Mouse (Mus musculus) layer of hippocampus, adult 2 months (tissue): ENCODE data around the gene Il6st. TPM values are rescaled to one million over a fixed set of nuclear protein-coding genes. Genes with fewer than 3 reads are reported as not detected.

Source experiments
- DNase-seq, 2 experiments: peaks; one replicate each; pipeline ENCODE4 v3.0.0; 2022; ENCODE audit warnings: low spot score in 2 of 2
- H3K27ac ChIP-seq: fragments of 200-600 bp; 2 replicates; pipeline ENCODE4 v1.8.1; 2022
- H3K4me3 ChIP-seq: fragments of 200-600 bp; 2 replicates; pipeline ENCODE4 v1.8.1; 2022; ENCODE audit warnings: mild to moderate bottlenecking
- CTCF ChIP-seq: fragments of 200-600 bp; conservative IDR thresholded peaks from 2 replicates; pipeline ENCODE4 v1.8.1; 2022; ENCODE audit warnings: antibody characterized with exemption, mild to moderate bottlenecking, moderate library complexity
- total RNA-seq, 2 experiments: library from RNA; stranded (reverse); gene quantifications; 2 replicates each; pipeline ENCODE4 v1.2.3; 2021

Gene Il6st
- total RNA-seq, 2 experiments from 2014 or later: 73.0 to 76.5 TPM

DNA sequence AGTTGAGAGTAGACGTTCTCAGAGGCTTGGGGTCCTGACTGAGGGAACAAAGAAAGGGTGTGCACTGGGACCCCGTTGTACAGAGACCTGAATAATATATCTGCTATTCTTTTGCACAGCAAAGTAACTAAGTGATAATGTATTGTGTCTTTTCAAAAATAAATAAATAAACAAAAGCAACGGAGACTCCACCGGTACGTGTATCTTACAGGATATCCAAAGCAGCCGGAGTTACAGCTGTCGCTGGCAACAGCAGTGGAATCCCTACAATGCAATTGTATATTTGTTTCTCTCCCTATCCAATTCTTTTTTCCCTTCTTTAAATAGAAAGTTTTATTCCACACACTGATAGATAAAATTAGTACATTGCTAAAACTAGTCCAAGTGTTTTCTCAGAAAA is 15.2 kb downstream of the Il6st start:
- no peak for TF ChIP-seq CTCF
- no peak for DNase-seq
- Histone ChIP-seq H3K4me3 (no peak overlapping the region), H3K27ac (no peak overlapping the region)

GRCm38 (mm10) chr13:112479926-112480325 is 16.1 kb downstream of the Il6st start:
- no peak for DNase-seq
- Histone ChIP-seq H3K4me3 (no peak overlapping the region), H3K27ac (no peak overlapping the region)
- TF ChIP-seq CTCF: no peak

GRCm38 (mm10) chr13:112482525-112482924 is 18.7 kb downstream of the Il6st start:
- DNase-seq: no peak
- no peak overlapping the region for H3K27ac ChIP-seq
- H3K4me3 ChIP-seq: no peak overlapping the region
- no peak for TF ChIP-seq CTCF

DNA sequence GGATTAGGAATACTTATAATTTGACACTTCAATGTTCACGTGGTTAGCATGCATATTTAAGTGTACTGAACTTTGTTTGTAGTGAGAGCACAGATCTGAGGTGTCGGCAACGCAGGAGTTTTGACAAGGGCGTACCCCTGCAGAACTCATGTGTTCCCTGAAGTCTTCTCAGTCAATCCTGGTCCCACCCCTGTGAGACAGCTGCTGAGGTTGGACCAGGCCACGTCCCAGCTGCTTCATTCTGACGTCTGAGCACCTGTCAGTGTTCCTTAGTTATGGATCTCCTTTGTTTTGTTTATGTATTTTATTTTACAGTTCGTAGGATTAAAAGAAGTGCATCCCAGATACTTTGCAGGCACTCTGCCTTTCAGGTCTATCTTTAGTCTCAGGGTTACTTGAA is 19.1 kb downstream of the Il6st start:
- DNase-seq: no peak
- H3K27ac ChIP-seq: no peak overlapping the region
- H3K4me3 ChIP-seq: no peak overlapping the region
- TF ChIP-seq CTCF: no peak

DNA sequence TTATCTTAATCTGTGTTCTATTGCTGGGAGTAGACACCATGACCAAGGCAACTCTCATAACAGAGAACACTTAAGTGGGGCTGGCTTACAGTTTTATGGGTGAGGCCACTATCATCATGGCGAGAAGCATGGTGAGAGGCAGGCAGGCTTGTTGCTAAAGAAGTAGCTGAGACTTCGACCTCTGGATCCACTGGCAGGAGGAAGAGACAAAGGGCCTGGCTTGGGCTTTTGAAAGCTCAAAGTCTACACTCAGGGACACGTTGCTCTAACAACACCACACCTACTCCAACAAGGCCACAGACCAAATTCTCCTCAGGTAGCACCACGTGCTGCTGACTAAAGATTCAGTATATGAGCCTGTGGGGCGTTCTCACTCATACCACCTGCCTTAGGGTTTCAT is 22.4 kb downstream of the Il6st start:
- Histone ChIP-seq H3K4me3 (no peak overlapping the region), H3K27ac (no peak overlapping the region)
- no peak for DNase-seq
- no peak for TF ChIP-seq CTCF

DNA sequence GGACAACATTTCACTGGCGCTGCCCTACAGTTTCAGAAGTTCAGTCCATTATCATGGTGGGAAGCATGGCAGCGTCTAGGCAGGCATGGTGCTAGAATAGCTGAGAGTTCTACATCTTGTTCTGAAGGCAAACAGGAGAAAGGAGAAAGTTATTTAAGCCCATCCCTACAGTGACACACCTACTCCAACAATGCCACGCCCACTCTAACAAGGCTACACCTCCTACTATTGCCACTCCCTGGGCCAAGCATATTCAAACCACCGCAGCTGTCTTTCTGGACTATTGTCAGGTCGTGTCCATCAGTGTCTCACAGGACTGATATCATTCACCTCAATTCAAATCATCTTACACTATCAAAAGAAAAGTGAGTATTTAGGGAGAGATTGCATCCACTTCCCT is 22.8 kb downstream of the Il6st start:
- TF ChIP-seq CTCF: no peak
- Histone ChIP-seq H3K27ac (no peak overlapping the region), H3K4me3 (no peak overlapping the region)
- no peak for DNase-seq

GRCm38 (mm10) chr13:112490036-112490435 is 26.2 kb downstream of the Il6st start:
- Histone ChIP-seq H3K27ac (no peak overlapping the region), H3K4me3 (no peak overlapping the region)
- no peak for TF ChIP-seq CTCF
- DNase-seq: no peak

GRCm38 (mm10) chr13:112491636-112492284 is 27.9 kb downstream of the Il6st start:
- H3K4me3 ChIP-seq: no peak overlapping the region
- TF ChIP-seq CTCF: no peak
- no peak overlapping the region for H3K27ac ChIP-seq
- no peak for DNase-seq

GRCm38 (mm10) chr13:112492285-112492678 is 28.4 kb downstream of the Il6st start:
- Histone ChIP-seq H3K27ac (no peak overlapping the region), H3K4me3 (no peak overlapping the region)
- no peak for TF ChIP-seq CTCF
- DNase-seq: no peak

- TF ChIP-seq CTCF: no peak
- no peak overlapping the region for H3K27ac ChIP-seq
- no peak for DNase-seq
- H3K4me3 ChIP-seq: no peak overlapping the region
Observed at GRCm38 (mm10) chr13:112494590-112494989, 30.7 kb downstream of the Il6st start.

GRCm38 (mm10) chr13:112500027-112500426 is 36.2 kb downstream of the Il6st start:
- no peak overlapping the region for H3K4me3 ChIP-seq
- H3K27ac ChIP-seq: no peak overlapping the region
- no peak for DNase-seq
- TF ChIP-seq CTCF: no peak

DNA sequence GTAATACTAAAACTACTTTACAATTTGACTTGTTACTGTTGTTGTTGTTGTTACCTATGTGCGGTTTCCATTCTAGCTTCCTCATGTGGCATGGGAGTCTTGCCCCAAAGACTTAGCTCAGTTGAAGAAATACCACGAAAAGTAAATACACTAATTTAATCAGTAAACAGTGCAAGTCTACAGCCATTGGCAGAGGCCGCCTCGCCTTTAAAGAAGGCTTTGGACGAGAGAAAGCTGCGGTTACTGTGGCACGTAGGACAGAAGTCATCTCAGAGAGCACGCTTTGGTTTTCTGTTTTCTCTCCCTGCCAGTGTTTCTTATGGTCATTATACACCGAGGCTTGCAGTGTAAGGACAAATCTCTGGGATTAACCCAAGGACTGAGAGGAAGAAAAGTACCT is 36.6 kb downstream of the Il6st start:
- no peak for TF ChIP-seq CTCF
- no peak overlapping the region for H3K27ac ChIP-seq
- DNase-seq: no peak
- no peak overlapping the region for H3K4me3 ChIP-seq

DNA sequence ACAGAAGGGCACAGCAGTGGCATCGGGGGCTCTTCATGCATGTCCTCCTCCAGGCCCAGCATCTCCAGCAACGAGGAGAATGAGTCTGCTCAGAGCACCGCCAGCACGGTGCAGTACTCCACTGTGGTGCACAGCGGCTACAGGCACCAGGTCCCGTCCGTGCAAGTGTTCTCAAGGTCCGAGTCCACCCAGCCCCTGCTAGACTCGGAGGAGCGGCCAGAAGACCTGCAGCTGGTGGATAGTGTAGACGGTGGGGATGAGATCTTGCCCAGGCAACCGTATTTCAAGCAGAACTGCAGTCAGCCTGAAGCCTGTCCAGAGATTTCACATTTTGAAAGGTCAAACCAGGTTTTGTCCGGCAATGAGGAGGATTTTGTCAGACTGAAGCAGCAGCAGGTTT is 40.0 kb downstream of the Il6st start:
- Histone ChIP-seq H3K4me3 (no peak overlapping the region), H3K27ac (no peak overlapping the region)
- no peak for DNase-seq
- no peak for TF ChIP-seq CTCF

DNA sequence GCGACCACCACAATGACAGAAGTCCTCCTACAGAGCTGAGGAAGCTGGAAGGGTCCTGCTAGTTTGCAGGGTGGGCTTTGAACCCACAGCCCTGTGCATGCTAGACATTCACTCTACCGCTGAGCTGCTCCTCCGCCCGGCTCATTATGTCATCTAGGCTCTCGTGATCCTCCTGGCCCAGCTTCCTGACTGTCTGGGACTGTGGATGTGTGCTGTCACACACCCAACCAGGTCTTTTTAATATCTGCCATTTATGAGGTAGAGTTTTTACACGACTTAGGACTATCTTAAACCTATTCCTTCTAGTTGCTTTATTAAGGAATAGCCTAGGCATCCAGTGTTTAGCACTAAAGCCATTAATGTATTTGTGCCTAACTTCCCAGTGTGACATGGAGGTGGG is 41.6 kb downstream of the Il6st start:
- no peak for DNase-seq
- Histone ChIP-seq H3K4me3 (no peak overlapping the region), H3K27ac (no peak overlapping the region)
- no peak for TF ChIP-seq CTCF

DNA sequence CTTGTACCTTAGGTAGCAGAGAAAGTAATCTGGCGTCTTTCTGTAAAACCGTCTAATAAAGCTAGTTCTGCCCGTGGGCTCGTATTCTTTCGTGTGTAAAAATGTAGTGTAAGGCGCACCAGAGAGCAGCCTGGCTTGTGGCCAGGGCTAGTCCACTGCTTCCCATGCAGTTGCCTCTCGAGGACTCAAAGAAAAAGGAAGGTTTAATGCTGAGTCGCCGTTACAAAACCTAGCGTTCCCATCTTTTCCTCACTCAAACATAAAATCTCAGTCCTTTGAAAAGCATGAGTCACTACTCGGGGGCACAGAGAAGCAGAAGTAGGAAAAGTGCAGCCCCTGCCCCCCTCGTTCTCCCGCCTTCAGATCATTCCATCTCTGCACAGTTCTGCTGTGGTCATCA is 42.9 kb downstream of the Il6st start:
- TF ChIP-seq CTCF: no peak
- H3K27ac ChIP-seq: no peak overlapping the region
- DNase-seq: no peak
- no peak overlapping the region for H3K4me3 ChIP-seq
